Mouse (Mus musculus) CH12F3 (cell line): Measurements from ENCODE around the gene Stk32c.

Experiments used
- in situ Hi-C: fragments of 300-500 bp; cut with MboI; formaldehyde crosslinking; loops from 2 replicates; pipeline ENCODE4 v1.14.3; 2020; ENCODE audit warnings: low sequenced_read_pairs

Gene Stk32c

GRCm38 (mm10) chr7:139212754-139213745 is at the start of gene Stk32c, which contains the start of gene Lrrc27:
Stk32c (minus strand) TSS chr7:139213307.
Lrrc27 (plus strand) TSS chr7:139212988.
- in situ Hi-C loops: no loop called here

DNA sequence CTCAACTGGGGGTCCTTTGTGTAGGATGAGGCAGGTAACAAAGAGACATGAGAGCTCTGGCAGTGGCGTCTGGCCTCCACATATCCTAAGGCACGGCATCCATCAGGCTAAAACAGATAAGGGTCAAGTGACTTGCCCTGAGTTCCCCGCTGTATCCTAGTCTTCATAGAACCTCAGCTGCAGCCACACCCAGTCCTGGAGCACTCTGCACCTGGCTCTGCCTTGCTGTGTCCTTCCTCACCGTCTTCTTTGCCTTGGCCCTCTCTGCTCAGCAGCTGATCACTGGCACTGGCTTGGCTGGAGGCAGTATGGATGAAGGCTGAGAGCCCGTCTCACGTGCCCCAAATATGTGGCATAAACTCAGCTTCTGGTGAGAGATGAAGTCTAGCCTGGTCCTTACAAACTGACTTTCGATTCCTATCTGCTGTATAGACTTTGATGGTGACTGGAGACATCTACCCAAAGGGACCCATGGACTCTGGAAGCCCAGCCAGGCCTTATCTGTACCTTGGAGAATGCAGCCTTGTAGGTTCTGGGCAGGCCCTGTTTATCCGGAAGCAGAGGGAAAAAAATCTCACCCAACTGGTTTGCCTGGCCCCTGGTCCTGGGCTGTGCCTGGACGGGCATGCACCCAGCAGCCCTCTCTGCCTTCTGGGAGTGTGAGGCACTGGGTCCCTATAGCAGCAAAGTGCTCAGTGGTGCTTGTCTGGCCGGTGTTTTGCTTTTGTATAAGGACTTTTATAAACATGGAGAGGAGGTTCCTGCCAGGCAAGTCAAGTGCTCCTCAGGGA is 44.8 kb upstream of the Stk32c start:
- in situ Hi-C loops: no loop called here

DNA sequence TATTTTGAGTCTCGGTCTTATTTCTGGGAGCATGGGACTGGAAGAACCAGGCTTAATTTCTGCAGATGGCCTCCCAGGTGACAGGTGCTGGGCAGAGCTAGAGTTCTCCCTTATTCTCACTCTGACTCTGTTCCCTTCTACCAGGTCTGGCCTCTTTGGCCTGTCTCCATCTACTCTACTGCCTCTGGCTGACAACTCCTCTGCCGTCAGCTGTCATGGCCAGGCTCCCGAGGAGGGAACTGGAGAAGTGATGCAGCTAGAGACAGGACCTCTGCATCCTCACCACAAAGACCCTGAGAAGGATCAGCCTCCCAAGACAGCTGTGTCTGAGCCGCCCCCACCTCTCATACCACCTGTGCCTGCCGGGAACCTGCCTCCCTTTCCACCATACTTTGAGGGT is 41.5 kb upstream of the Stk32c start:
- in situ Hi-C loops: no loop called here

- in situ Hi-C loops: no loop called here
Measured at GRCm38 (mm10) chr7:139253462-139253861, 40.4 kb upstream of the Stk32c start.

- in situ Hi-C loops: no loop called here
Measured at GRCm38 (mm10) chr7:139252986-139253385, 39.9 kb upstream of the Stk32c start.

- in situ Hi-C loops: no loop called here
Measured at GRCm38 (mm10) chr7:139252566-139252965, 39.5 kb upstream of the Stk32c start.

- in situ Hi-C loops: no loop called here
Measured at GRCm38 (mm10) chr7:139251881-139252301, 38.8 kb upstream of the Stk32c start.

DNA sequence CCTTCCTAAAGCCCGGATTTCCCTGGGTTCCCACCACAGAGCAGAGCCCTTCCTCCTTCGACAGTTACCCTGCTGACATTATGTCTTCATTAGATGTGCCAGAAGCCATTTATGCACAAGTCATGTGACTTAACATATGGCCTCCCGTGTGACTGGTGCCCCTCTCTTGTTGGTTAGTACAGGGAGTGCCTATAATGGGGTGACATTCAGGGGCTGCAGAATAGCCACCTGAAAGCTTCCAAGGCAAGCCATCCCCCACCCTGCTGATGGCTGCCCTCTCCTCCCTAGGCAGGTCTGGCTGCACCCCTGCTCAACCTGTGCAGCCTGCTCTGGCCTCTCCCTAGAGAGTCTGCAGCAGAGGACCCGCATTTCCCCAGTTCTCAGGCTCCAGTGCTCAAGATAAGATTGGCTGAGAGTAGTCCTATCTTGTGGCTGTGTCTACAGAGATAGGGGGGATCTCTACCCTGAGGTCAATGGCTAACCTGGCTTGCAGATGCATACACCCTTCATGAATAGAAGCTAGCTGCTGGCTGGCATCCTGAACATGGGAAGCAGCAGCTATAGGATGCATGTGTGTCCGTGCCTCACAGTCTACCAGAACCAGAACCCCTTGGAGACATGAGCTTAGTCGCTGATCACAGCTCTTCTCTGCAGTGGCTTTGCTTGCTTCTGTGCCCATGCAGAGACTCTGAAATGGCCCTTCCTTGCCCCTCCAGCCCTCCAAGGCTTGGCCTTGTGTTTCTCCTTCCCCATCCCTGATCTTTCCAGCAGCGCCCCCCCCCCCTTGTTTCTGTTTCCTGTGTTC is 36.5 kb upstream of the Stk32c start:
- in situ Hi-C loops: no loop called here

- in situ Hi-C loops: no loop called here
Measured at GRCm38 (mm10) chr7:139248615-139249405, 35.7 kb upstream of the Stk32c start.

DNA sequence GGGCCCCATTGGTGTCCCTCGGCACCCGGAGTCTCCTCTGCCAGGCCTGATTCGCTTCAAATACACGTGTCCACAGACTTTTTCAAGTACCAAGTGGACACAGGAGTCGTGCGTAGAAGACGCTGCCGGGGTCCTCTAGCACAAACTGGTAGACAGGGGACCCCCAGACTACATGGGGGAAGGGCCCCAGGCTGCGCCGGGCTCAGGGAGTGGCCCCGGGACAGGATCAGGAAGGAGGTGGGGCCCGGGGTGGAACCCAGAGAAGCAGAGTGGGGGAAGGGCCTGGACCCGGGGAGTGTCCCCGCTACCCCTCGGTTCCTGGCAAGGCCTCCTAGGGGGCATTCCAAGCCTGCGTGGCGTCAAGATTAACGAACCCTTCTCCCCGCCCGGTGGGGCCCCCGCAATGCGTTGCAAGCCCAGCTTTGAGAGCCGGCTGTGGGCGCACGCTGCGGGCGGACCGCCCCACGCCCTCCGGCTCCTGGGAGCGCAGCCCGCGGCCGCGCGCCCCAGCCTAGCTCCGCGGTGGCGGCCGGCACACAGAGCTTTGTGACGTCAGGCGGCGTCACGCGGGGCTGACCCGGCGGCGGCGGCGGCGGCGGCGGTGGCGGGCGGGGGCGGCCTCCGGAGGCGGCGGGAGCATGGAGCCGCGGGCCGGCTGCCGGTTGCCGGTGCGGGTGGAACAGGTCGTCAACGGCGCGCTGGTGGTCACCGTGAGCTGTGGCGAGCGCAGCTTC is 34.9 kb upstream of the Stk32c start, which contains the start of gene Pwwp2b:
Gene Pwwp2b (plus strand): TSS at position 602 of the 734 bp plus-strand sequence.
- in situ Hi-C loops: no loop called here

DNA sequence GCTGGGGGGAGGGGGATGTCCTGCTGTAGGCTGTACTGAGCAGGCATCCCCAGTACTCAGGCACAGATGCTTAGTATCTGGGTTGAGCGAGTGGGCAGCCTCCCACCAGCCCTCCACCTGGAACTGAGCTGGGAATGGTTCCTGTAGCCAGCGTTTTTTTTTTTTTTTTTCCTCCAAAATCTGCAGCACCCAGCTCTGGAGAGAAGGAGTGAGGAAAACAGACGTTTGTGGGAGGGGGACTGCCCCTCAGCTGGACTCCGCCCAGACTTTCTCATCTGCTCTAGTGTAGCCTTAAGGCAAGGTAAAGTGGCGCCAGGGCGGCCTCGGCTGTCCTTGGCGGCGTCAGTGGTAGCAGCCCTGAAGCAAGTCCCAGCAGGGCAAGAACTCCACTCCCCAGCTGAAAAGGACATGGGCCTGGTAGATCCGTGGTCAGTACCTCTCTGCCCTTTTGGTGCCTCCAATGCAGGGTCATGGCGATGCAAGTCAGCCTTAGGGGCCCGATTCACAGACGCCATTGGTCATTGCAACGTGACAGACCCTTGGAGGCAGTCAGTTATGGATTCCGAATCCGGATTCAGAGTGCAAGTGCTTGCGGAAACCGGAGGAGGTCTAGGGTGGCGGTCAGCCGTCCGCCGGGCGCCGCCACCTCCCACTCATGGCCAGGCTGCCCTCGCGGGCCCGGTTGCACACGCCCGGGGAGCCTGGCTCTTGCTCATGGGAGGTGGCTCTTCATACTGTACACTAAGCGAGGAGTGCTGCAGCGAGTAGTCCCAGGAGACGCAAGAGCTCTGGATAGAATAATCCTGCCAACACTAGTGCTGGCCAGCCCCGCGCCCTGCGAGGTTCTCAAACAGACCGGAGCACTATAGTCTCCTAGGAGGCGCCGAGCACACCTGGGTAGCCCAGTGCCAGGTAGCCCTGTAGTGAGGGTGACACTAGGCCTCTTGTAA is 34.1 kb upstream of the Stk32c start:
- in situ Hi-C loops: no loop called here

- in situ Hi-C loops: no loop called here
Measured at GRCm38 (mm10) chr7:139246086-139246485, 33.0 kb upstream of the Stk32c start.

GRCm38 (mm10) chr7:139239432-139239831 is 26.3 kb upstream of the Stk32c start:
- in situ Hi-C loops: loop anchor here (10.0 kb wide), 1 partner anchor 235 kb away; no protein-coding TSS in a partner anchor

DNA sequence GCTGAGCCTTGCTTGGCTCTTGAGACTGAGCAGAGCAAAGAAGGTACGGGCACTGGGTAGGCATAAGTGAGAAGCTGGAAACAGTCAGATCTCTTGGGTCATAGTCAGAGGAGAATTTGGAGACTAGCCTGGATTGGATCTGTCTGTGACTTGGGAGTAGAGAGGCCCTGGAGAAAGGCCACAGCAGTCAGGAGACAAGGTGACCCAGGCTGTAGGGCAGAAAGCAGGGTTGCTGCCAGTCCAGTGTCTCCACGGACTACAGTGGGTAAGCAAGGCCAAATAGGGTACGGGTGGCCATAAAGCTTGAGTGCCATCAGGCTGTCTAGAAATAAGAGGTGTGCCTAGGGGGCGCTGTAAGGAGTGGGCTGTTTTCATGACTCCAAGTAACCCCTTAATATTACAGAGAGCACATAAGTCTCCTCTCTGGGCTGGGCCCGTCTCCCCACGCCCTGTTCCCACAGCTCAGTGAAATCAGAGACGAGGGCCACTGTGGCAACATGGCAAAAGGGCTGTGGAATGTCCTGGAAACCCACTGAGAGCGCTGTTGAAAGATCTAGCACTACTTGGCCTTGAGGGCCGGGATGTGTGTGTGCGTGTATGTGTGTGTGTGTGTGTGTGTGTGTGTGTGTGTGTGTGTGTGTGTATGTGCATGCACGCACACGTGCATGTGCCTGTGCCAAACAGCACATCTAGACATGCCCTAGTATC is 22.7 kb upstream of the Stk32c start:
- in situ Hi-C loops: loop anchor here (10.0 kb wide), 1 partner anchor 239 kb away; no protein-coding TSS in a partner anchor

DNA sequence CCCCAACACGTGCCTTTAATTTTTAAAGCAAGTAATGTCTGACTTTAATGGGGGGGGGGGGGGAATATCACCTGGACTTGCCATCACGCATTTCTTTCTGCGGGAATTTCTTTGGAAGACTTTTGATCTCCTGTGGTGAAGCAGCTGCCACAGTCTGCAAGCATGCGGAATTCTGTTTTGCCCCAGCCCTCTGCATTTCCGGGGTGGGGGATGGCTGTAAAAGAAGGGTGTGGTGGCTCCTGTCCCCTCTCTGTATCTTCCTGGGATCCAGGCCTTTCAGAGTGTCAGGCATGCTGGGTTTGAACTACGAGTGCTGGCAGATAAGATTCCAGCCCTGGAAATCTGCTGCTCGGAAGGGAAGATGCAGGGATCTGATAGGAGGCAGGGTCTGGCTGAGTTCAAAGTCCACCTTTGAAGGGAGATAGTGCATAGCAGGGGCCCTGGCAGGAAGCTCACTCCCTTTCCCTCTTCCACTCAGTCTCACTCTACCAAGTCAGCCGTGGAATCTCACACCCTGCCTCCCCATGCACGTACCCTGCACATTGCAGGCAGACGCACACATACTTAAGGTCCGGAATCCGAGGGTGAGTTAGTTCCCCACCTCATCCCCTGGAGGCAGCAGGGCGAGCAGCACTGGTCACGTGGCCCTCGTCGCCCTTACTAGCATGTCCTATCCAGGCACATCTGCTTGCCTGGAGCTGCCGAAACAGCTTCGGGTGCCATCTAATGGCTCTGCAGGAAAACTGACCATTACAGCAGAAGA is 21.5 kb upstream of the Stk32c start:
- in situ Hi-C loops: loop anchor here (5.0 to 10.0 kb wide), 2 partner anchors 68 to 240 kb away; no protein-coding TSS in a partner anchor

DNA sequence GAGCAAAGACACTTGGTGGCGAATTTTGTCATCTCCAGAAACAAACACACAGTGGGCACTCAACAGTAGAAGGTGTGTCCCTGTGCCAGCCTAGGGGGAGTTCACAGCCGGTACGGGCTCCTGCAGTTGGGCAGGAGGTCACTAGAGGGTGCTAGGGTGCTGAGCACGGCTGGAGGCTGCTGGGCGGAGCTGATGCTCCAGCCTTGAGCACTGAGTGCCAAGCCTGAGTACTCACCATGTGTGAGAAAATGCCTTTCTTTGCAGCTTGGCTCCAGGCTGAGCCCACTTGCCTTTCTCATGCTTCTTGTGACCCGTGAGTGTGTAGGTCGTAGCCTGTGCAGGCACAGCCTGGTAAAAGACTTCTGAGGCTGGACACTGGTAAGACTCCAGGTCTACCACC is 20.6 kb upstream of the Stk32c start:
- in situ Hi-C loops: loop anchor here (5.0 to 10.0 kb wide), 2 partner anchors 69 to 241 kb away; no protein-coding TSS in a partner anchor
